Mouse (Mus musculus) CD4-positive naive resting alpha-beta T cell, adult 57 days (primary cell): Measurements from ENCODE around the gene Isoc2a. TPM values are rescaled to one million over a fixed set of nuclear protein-coding genes. Genes with fewer than 3 reads are reported as not detected.

ENCODE experiments used
- total RNA-seq: library from RNA; stranded (reverse); gene quantifications from one replicate; pipeline ENCODE4 v1.2.4, GENCODE M21; 2023

The Isoc2a gene
- 13.4 TPM for total RNA-seq

GRCm38 (mm10) chr7:4876753-4877221 lies at the start of gene Isoc2a:
Isoc2a (plus strand) TSS chr7:4877153.

GRCm38 (mm10) chr7:4844245-4844916 lies 32.6 kb upstream of the Isoc2a start, which contains the start of gene Shisa7:
Shisa7 (minus strand) TSS chr7:4844696.

GRCm38 (mm10) chr7:4870133-4870532 lies 6.8 kb upstream of the Isoc2a start, which contains the start of gene Isoc2b:
Isoc2b (minus strand) TSS chr7:4870258.

GRCm38 (mm10) chr7:4906466-4906950 lies 29.6 kb downstream of the Isoc2a start, which contains the start of gene Gm36210:
Gm36210 (minus strand) TSS chr7:4906516.

GRCm38 (mm10) chr7:4915007-4915665 lies 38.2 kb downstream of the Isoc2a start, which contains the start of gene Zfp628:
Zfp628 (plus strand) TSS chr7:4915217.

GRCm38 (mm10) chr7:4921824-4922482 lies 45.0 kb downstream of the Isoc2a start, which contains the start of gene Nat14:
Nat14 (plus strand) TSS chr7:4922028.

GRCm38 (mm10) chr7:4925441-4926381 lies 48.8 kb downstream of the Isoc2a start, which contains the start of gene Ssc5d:
Ssc5d (plus strand) TSS chr7:4925785.

Other genes with a start within 250 kb of the Isoc2a start
- 59.6 TPM for gene Tmem86b, start 245.7 kb upstream of the Isoc2a start, total RNA-seq
- gene Ppp6r1, start 218.1 kb upstream of the Isoc2a start, total RNA-seq, result 282 TPM
- gene Hspbp1, start 192.1 kb upstream of the Isoc2a start, total RNA-seq, result 76.6 TPM
- gene Brsk1, start 186.5 kb upstream of the Isoc2a start, total RNA-seq, result not detected
- gene Tmem150b, start 151.9 kb upstream of the Isoc2a start, total RNA-seq, result not detected
- 70.4 TPM for gene Kmt5c, start 137.0 kb upstream of the Isoc2a start, total RNA-seq
- gene Cox6b2, start 124.1 kb upstream of the Isoc2a start, total RNA-seq, result 4.6 TPM
- not detected for gene Fam71e2, start 105.9 kb upstream of the Isoc2a start, total RNA-seq
- not detected for gene Il11, start 94.3 kb upstream of the Isoc2a start, total RNA-seq
- not detected for gene Tmem190, start 94.2 kb upstream of the Isoc2a start, total RNA-seq
- gene Tmem238, start 87.5 kb upstream of the Isoc2a start, total RNA-seq, result 2.7 TPM
- 2,201 TPM for gene Rpl28, start 84.3 kb upstream of the Isoc2a start, total RNA-seq
- gene Ube2s, start 64.6 kb upstream of the Isoc2a start, total RNA-seq, result 163 TPM
- gene Shisa7, start 32.5 kb upstream of the Isoc2a start, total RNA-seq, result 2.3 TPM
- gene Isoc2b, start 6.9 kb upstream of the Isoc2a start, total RNA-seq, result 9.7 TPM
- gene Gm36210, start 29.4 kb downstream of the Isoc2a start, total RNA-seq, result not detected
- gene Zfp628, start 38.1 kb downstream of the Isoc2a start, total RNA-seq, result 35.2 TPM
- 13.9 TPM for gene Nat14, start 44.9 kb downstream of the Isoc2a start, total RNA-seq
- gene Ssc5d, start 48.6 kb downstream of the Isoc2a start, total RNA-seq, result 0.47 TPM
- not detected for gene Sbk2, start 87.3 kb downstream of the Isoc2a start, total RNA-seq
- not detected for gene Sbk3, start 94.0 kb downstream of the Isoc2a start, total RNA-seq
- gene Zfp579, start 119.0 kb downstream of the Isoc2a start, total RNA-seq, result 34.3 TPM
- gene Zfp524, start 137.3 kb downstream of the Isoc2a start, total RNA-seq, result 14.7 TPM
- 47.3 TPM for gene Fiz1, start 137.5 kb downstream of the Isoc2a start, total RNA-seq
- gene Gm44973, start 138.3 kb downstream of the Isoc2a start, total RNA-seq, result not detected
- gene Zfp865, start 143.2 kb downstream of the Isoc2a start, total RNA-seq, result 57.5 TPM
- 0.44 TPM for gene Ccdc106, start 143.4 kb downstream of the Isoc2a start, total RNA-seq
- not detected for gene 4632433K11Rik, start 157.0 kb downstream of the Isoc2a start, total RNA-seq
- 7.4 TPM for gene Zfp784, start 161.3 kb downstream of the Isoc2a start, total RNA-seq
- 2.9 TPM for gene Zfp580, start 174.4 kb downstream of the Isoc2a start, total RNA-seq
- 436 TPM for gene U2af2, start 185.0 kb downstream of the Isoc2a start, total RNA-seq
- gene Epn1, start 203.1 kb downstream of the Isoc2a start, total RNA-seq, result 110 TPM
- not detected for gene Rfpl4, start 239.8 kb downstream of the Isoc2a start, total RNA-seq
- gene Rasl2-9, start 248.8 kb downstream of the Isoc2a start, total RNA-seq, result not detected